Mouse (Mus musculus) forebrain, embryonic 13.5 days (tissue): ENCODE results near the gene B3gnt2. TPM values are rescaled to one million over a fixed set of nuclear protein-coding genes. Genes with fewer than 3 reads are reported as not detected.
A peak's percentile ranks its signal among the peaks of the same experiment; 100 is the strongest.

Source experiments
- ATAC-seq: fragments of 200-750 bp; cut with Nextera tagmentation; 2 replicates; pipeline ENCODE4 v1.8.0; 2017
- H3K27ac ChIP-seq: fragments of 300-500 bp; sonication (generic); 2 replicates; pipeline ENCODE4 v1.5.1; 2015; ENCODE audit warnings: inconsistent platforms, mild to moderate bottlenecking, moderate library complexity
- H3K27me3 ChIP-seq: fragments of 300-500 bp; sonication (generic); 2 replicates; pipeline ENCODE4 v1.6.1; 2015; ENCODE audit warnings: mild to moderate bottlenecking, inconsistent platforms
- H3K36me3 ChIP-seq: fragments of 300-500 bp; sonication (generic); 2 replicates; pipeline ENCODE4 v1.6.1; 2015; ENCODE audit warnings: mild to moderate bottlenecking, inconsistent platforms; ENCODE audit not compliant: poor library complexity, severe bottlenecking
- H3K4me1 ChIP-seq: fragments of 300-500 bp; sonication (generic); 2 replicates; pipeline ENCODE4 v1.6.1; 2015; ENCODE audit warnings: inconsistent platforms
- H3K4me2 ChIP-seq: fragments of 300-500 bp; sonication (generic); 2 replicates; pipeline ENCODE4 v1.6.1; 2015; ENCODE audit warnings: inconsistent platforms, mild to moderate bottlenecking, moderate library complexity
- H3K4me3 ChIP-seq: fragments of 300-500 bp; sonication (generic); 2 replicates; pipeline ENCODE4 v1.5.1; 2015; ENCODE audit warnings: mild to moderate bottlenecking, inconsistent platforms
- H3K9ac ChIP-seq: fragments of 300-500 bp; sonication (generic); 2 replicates; pipeline ENCODE4 v1.6.1; 2015; ENCODE audit warnings: mild to moderate bottlenecking, inconsistent platforms
- H3K9me3 ChIP-seq: fragments of 300-500 bp; sonication (generic); replicated peaks from 2 replicates; pipeline ENCODE4 v1.6.1; 2016; ENCODE audit warnings: inconsistent platforms
- WGBS: fragments of 180-500 bp; shearing (Covaris S2); methylation state at CpG from one replicate; pipeline ENCODE4 v1.1.7; 2015; 5-methylcytosine and 5-hydroxymethylcytosine counted together
- polyA plus RNA-seq: library from polyadenylated mRNA; unstranded; fragments of >200 nt; fragmentation: Nextera tagmentation; extraction: Ambion mirVana; gene quantifications from 2 replicates; pipeline ENCODE4 v1.2.1, GENCODE M21; 2015

B3gnt2 gene
- 2.0 and 2.2 TPM in 2 replicates for polyA plus RNA-seq

DNA sequence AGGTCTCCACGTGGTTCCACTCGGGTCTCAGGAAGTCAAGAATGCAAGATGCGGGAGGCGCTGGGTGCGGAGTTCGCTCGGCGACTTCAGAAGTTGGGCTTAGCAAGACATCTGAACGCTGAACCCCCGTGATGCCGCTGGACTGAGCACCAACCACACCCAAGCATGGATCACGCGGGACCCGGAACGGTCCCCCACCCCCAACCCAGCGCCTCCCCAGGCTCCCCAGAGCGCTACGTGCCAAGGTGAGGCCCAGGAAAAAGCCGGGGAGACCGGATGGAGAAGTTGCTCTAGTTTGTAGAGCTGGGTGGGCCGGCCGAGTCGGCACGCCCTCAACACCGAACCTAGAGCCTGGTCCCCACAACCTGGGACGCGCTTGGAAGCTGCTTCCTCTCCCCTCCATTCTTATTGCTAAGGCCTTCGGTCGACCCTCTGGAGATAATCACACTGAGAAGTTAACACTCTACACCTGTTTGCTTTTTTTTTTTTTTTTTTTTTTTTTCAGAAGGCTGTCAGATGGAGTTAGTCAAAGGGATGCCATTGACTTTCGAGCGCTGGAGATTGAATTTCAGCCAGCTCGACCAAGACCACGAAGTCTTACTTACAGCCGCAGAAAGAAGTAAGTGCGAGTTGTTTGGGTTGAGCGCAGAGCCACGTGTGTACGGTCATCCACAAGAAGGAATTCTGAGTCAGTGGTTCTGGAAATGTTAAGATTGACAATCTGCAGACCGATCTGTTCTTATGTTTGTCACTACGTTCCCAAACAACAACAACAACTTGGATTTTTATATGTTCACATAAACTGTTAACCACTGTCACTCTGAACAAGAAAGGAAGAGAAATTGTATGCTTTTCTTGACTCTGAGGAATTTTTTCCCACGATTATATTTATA is at the start of gene B3gnt2:
TSS of gene B3gnt2 (minus strand) at position 627 of the 893 bp plus-strand sequence.
- H3K27ac ChIP-seq = no peak within 1 kb of the TSS
- H3K4me3 ChIP-seq = peak within 1 kb of the TSS; percentile 71
- no peaks in the 10 kb centered on the region for H3K9me3 ChIP-seq
- H3K4me2 ChIP-seq = peak within 1 kb of the TSS; percentile 97
- peaks cover 68% of the 10 kb centered on the region for H3K27me3 ChIP-seq
- H3K4me1 ChIP-seq = peaks cover 41% of the 10 kb centered on the region
- peak within 1 kb of the TSS; percentile 66 for H3K9ac ChIP-seq
- 5% methylated on average over 41 of the region's 41 CpGs for WGBS
- 0 out of 2 replicates have a peak, but pooled peaks have one; percentile 6 for ATAC-seq
- H3K36me3 ChIP-seq = no peaks in the 10 kb centered on the region

DNA sequence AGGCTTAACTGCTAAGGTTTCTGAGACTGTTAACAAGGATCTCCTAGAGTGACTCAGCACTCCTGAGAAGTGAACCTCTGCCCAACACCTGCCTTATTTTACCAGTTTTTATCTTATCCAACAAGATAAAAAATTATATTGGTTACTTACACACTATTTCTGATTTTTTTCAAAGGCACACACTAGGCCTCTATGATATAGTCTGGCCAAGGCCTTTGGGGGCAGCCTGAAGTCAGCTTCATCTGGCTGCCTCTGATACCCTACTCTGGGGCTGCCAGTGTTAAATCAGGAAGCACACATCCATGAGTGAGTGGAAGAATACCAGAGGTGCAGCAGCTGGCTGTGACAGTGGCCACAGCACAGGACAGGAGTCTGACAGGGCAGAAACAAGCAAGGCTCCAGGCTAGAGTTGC is 45.7 kb upstream of the B3gnt2 start:
- Histone ChIP-seq H3K9ac (no peak overlapping the region), H3K4me2 (no peak overlapping the region), H3K9me3 (no peaks in the 10 kb centered on the region)

DNA sequence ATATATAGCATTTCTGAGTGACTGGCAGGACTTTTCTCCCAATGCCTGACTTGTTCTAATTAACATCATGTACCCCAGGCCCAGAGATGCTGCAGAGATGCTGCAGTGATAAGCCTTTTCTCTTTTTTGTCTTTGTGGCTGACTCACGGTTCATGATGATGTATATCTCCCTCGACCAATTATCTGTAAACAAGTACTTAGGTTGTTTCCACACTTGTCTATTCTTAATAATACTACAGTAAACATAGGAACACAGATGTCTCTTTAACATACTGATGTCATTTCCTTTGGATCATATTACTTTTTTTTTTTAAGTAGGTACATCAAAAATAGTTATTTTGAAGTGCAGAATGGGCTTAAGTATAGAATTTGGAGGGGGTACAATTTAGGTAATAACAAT is 42.2 kb upstream of the B3gnt2 start:
- WGBS = 79% methylated on average over 2 of the region's 2 CpGs
- no peak for ATAC-seq
- Histone ChIP-seq H3K36me3 (peaks cover 16% of the 10 kb centered on the region; the same call in 1 of the 2 replicates), H3K4me2 (no peak overlapping the region), H3K27me3 (no peaks in the 10 kb centered on the region), H3K9ac (no peak overlapping the region), H3K9me3 (no peaks in the 10 kb centered on the region), H3K4me1 (no peaks in the 10 kb centered on the region), H3K27ac (no peak overlapping the region), H3K4me3 (no peak overlapping the region)

More for the DNA sequence above, 45.7 kb upstream of the B3gnt2 start:
- Histone ChIP-seq H3K27me3 (no peaks in the 10 kb centered on the region), H3K36me3 (no peaks in the 10 kb centered on the region), H3K27ac (no peak overlapping the region), H3K4me1 (peaks cover 5% of the 10 kb centered on the region; the same call in 1 of the 2 replicates), H3K4me3 (no peak overlapping the region)
- no peak for ATAC-seq

DNA sequence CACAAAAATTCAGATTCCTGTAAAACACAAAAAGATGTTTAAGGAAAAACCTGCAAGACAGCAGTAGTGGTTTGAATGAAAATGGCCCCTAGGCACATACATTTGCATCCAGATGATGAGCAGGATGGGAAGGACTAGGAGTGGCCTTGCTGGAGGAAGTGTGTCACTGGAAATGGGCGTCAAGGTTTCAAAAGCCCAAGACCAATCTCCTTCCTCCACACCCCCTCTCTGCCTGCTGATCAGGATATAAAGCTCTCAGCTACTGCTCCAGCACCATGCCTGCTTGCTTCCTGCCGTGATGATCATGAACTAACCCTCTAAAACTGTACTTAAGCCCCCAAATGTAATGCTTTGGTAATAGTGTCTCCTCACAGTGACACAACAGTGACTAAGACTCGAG is 39.3 kb upstream of the B3gnt2 start:
- H3K4me1 ChIP-seq = no peaks in the 10 kb centered on the region
- WGBS = 79% methylated on average over 3 of the region's 3 CpGs
- no peak for ATAC-seq
- no peaks in the 10 kb centered on the region for H3K27me3 ChIP-seq
- no peaks in the 10 kb centered on the region for H3K9me3 ChIP-seq
- no peak overlapping the region for H3K4me2 ChIP-seq
- no peak overlapping the region for H3K9ac ChIP-seq
- no peak overlapping the region for H3K27ac ChIP-seq
- H3K36me3 ChIP-seq = peaks cover 16% of the 10 kb centered on the region; the same call in 1 of the 2 replicates
- no peak overlapping the region for H3K4me3 ChIP-seq

DNA sequence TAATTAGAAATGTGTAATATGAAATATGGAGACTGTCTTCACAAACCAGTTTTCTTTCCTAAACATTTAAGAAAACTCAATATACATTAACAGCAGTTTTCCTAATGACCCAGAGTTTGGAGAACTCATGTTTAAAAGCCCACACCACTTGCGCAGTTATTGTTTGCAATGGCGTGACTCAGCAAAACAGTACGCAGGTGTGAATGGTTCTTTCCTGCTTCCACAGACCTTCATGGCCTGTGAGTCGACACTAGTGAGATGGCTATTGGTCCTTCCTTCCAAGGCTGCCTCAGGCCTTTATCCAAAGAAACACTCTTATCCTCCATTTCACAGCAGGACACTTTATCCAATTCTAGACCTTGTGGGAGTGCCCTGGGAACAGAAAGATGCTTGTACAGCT is 36.9 kb upstream of the B3gnt2 start:
- H3K27ac ChIP-seq = no peak overlapping the region
- no peaks in the 10 kb centered on the region for H3K9me3 ChIP-seq
- WGBS = 91% methylated on average over 4 of the region's 4 CpGs
- no peak overlapping the region for H3K4me2 ChIP-seq
- peaks cover 16% of the 10 kb centered on the region; the same call in 1 of the 2 replicates for H3K36me3 ChIP-seq
- no peaks in the 10 kb centered on the region for H3K27me3 ChIP-seq
- ATAC-seq = no peak
- no peak overlapping the region for H3K9ac ChIP-seq
- no peak overlapping the region for H3K4me3 ChIP-seq
- H3K4me1 ChIP-seq = no peaks in the 10 kb centered on the region

DNA sequence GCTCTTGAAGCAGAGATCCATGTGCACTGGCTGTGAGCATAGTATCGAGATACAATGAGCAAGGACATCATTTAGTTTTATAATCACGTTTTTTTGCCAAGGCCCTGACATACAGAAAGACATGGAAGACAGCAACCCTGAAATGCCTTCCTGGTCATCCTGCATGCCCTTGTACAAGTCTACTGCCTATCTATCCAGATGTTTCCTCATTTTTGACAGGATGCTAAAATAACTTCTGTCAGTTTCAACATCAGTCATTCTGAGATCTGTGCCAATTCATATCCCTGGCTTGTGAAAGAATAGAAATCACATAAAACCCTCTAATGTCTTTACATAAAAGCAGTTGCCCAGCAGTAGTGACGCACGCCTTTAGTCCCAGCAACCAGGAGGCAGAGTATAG is 36.4 kb upstream of the B3gnt2 start:
- Histone ChIP-seq H3K4me1 (no peaks in the 10 kb centered on the region), H3K9me3 (no peaks in the 10 kb centered on the region), H3K9ac (no peak overlapping the region), H3K36me3 (peaks cover 16% of the 10 kb centered on the region; the same call in 1 of the 2 replicates), H3K4me3 (no peak overlapping the region), H3K27me3 (no peaks in the 10 kb centered on the region), H3K4me2 (no peak overlapping the region), H3K27ac (no peak overlapping the region)
- ATAC-seq = no peak
- 92% methylated on average over 4 of the region's 4 CpGs for WGBS

DNA sequence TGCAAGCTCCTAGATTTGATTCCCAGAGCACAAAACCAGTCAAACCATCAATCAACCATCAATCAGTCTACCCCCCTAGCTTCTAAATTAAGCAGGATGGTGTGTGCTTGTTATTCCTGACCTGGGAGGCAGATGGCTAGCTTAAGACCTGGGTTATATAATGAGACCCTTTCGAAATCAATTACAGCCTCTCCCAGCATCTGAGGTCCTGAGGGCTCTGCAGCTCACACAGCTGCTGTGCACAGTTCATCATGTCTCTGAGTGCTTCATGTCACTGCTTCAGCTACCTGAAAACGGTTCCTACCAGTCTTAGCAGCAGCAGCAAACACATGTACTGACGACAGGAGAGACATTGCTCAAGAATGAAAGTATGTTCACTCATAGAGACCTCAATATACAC is 32.3 kb upstream of the B3gnt2 start:
- ATAC-seq = no peak
- WGBS = 68% methylated on average over 3 of the region's 3 CpGs
- Histone ChIP-seq H3K36me3 (peaks cover under 1% of the 10 kb centered on the region; the same call in 1 of the 2 replicates), H3K4me2 (no peak overlapping the region), H3K4me1 (no peaks in the 10 kb centered on the region), H3K27ac (no peak overlapping the region), H3K4me3 (no peak overlapping the region), H3K27me3 (no peaks in the 10 kb centered on the region), H3K9me3 (no peaks in the 10 kb centered on the region), H3K9ac (no peak overlapping the region)

DNA sequence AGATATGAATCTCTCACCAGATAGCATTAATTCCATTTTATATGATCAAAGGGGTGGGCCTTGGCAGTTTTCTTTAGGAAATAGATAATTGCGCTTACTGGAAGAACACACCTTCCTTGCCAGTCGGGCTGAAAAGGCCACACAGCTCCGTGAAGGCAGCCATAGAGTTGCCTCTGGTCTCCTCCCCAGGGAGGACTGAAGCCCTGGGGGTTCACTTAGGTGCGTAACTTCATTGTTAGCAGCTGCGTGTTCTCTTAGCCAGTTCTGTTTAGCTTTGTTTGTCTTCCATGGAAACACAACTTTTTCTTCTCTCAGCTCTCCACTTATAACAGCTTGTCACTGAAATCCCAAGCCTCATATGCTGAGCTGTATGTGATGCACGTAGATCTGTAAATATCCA is 31.7 kb upstream of the B3gnt2 start:
- no peak overlapping the region for H3K9ac ChIP-seq
- no peak for ATAC-seq
- H3K9me3 ChIP-seq = no peaks in the 10 kb centered on the region
- no peaks in the 10 kb centered on the region for H3K4me1 ChIP-seq
- no peaks in the 10 kb centered on the region for H3K27me3 ChIP-seq
- no peak overlapping the region for H3K27ac ChIP-seq
- WGBS = 87% methylated on average over 6 of the region's 6 CpGs
- H3K4me2 ChIP-seq = no peak overlapping the region
- no peaks in the 10 kb centered on the region for H3K36me3 ChIP-seq
- no peak overlapping the region for H3K4me3 ChIP-seq

DNA sequence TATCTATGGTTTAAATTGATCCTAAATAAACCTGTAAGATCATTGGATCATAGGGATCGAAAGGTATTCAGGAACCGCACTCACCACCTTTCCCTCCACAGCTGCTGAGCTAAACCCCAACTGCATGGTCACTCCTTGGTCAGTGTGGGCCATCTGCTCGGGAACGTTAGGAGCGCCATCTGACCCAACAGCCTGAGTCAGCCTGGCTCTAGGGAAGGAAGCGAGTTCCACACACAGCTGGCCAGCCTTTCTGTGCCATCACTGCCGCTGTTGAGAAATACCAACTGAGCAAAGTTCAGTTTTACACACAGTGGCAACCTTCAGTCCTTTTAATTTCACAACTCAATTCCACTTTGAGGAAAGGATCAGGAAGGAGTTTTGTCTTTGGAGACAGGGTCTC is 31.1 kb upstream of the B3gnt2 start:
- 92% methylated on average over 7 of the region's 7 CpGs for WGBS
- H3K9me3 ChIP-seq = no peaks in the 10 kb centered on the region
- H3K27ac ChIP-seq = no peak overlapping the region
- H3K36me3 ChIP-seq = no peaks in the 10 kb centered on the region
- no peak for ATAC-seq
- H3K4me3 ChIP-seq = no peak overlapping the region
- no peaks in the 10 kb centered on the region for H3K4me1 ChIP-seq
- no peaks in the 10 kb centered on the region for H3K27me3 ChIP-seq
- H3K4me2 ChIP-seq = no peak overlapping the region
- no peak overlapping the region for H3K9ac ChIP-seq

DNA sequence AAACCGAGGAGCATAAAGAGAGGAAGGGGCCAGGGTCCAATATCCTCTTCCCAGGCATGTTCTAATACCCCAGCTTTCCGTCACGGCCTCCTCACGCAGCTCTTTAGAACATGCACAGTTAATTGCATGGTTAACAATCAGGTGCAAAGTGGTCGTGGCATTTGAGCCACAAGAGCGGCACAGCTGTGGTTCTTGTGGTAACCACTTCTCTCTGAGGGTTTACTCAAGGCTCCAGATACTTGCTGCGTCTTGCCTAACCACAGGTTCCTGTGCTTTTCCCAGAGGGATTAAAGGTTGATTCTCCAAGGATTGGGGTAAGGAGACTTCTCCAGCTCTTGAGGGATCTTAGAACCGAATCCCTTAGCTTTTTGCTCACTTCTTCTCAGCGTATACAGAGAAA is 30.5 kb upstream of the B3gnt2 start:
- 72% methylated on average over 9 of the region's 9 CpGs for WGBS
- no peak for ATAC-seq
- H3K36me3 ChIP-seq = no peaks in the 10 kb centered on the region
- no peak overlapping the region for H3K4me2 ChIP-seq
- H3K9me3 ChIP-seq = no peaks in the 10 kb centered on the region
- no peak overlapping the region for H3K4me3 ChIP-seq
- H3K9ac ChIP-seq = no peak overlapping the region
- H3K4me1 ChIP-seq = no peaks in the 10 kb centered on the region
- H3K27ac ChIP-seq = no peak overlapping the region
- no peaks in the 10 kb centered on the region for H3K27me3 ChIP-seq

DNA sequence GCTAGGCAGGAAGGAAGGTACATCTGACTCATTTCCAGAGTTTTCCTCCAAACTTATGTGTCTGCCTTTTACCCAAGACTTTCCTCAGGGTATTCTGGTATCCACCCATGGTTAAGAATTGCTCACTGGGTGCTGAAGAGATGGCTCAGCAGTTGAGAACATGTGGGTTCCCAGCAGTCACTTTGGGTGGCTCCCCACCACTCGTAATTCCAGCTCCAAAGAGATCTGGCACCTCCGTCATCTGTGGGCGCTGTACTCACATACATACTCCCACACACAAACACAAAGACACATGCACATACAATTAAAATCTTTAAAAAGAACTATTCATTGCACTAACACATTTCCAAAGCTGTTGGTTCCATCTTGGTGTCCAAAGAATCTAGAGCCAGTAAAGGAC is 28.5 kb upstream of the B3gnt2 start:
- no peak for ATAC-seq

DNA sequence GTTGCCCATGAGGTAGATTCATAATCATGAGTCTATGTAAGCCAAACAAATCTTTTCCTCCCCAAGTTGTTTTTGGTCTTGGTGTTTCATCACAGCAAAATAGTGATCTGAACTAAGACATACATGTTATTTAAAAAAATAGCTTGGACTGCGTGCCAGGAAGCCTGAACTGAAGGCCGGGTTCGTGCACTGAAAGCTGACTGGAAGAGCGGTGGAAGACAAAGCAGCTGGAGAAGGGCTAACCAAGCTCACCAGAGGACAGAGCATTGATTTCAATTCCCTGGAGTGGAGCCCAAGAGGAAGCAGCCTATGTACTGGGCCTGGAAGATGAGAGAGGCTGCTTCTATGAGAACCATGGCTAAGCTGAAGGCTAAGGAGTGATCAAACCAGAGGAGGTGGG is 26.2 kb upstream of the B3gnt2 start:
- H3K9me3 ChIP-seq = no peaks in the 10 kb centered on the region
- no peaks in the 10 kb centered on the region for H3K27me3 ChIP-seq
- ATAC-seq = no peak
- no peak overlapping the region for H3K4me3 ChIP-seq
- 95% methylated on average over 4 of the region's 4 CpGs for WGBS
- H3K27ac ChIP-seq = no peak overlapping the region
- H3K9ac ChIP-seq = no peak overlapping the region
- no peaks in the 10 kb centered on the region for H3K4me1 ChIP-seq
- H3K4me2 ChIP-seq = no peak overlapping the region
- no peaks in the 10 kb centered on the region for H3K36me3 ChIP-seq

More for the DNA sequence above, 28.5 kb upstream of the B3gnt2 start:
- WGBS = 92% methylated on average over 3 of the region's 3 CpGs
- Histone ChIP-seq H3K4me2 (no peak overlapping the region), H3K4me1 (no peaks in the 10 kb centered on the region), H3K9ac (no peak overlapping the region), H3K9me3 (no peaks in the 10 kb centered on the region), H3K4me3 (no peak overlapping the region), H3K27me3 (no peaks in the 10 kb centered on the region), H3K36me3 (no peaks in the 10 kb centered on the region), H3K27ac (no peak overlapping the region)
